Mouse (Mus musculus) Patski (cell line): Measurements from ENCODE around the gene Slc30a10. TPM values are rescaled to one million over a fixed set of nuclear protein-coding genes. Genes with fewer than 3 reads are reported as not detected.

Source experiments
- ATAC-seq: fragments of 100-300 bp; one replicate; pipeline ENCODE4 v1.8.0; 2021
- CTCF ChIA-PET: fragments of 350-600 bp; sonication (Branson Sonifier 250); formaldehyde crosslinking; loops from one replicate; lab custom pipeline; 2022; ENCODE audit warnings: inconsistent platforms; lab: Charles Lee
- POLR2A ChIA-PET: fragments of 350-600 bp; sonication (Branson Sonifier 250); formaldehyde crosslinking; loops from one replicate; lab custom pipeline; 2022; ENCODE audit warnings: antibody characterized with exemption, inconsistent platforms; lab: Charles Lee
- DNase-seq: peaks from one replicate; pipeline ENCODE4 v3.0.0-alpha.2; 2011; ENCODE audit warnings: low read depth, low spot score
- H3K27me3 ChIP-seq: fragments of 371-371 bp; one replicate; pipeline ENCODE4 v1.5.1; 2021
- CTCF ChIP-seq: fragments of 100-300 bp; IDR thresholded peaks from one replicate; pipeline ENCODE4 v1.5.1; 2021
- in situ Hi-C: fragments of 300-500 bp; cut with MboI; formaldehyde crosslinking; loops from 3 replicates; pipeline ENCODE4 v1.11.1; 2018; ENCODE audit warnings: low pct_unique_long_range_greater_than_20kb, mixed read lengths
- polyA plus RNA-seq: library from polyadenylated mRNA; unstranded; gene quantifications from one replicate; pipeline ENCODE4 v1.2.3, GENCODE M21; 2021

Slc30a10 gene
- polyA plus RNA-seq, 1 experiment from 2014 or later = not detected

DNA sequence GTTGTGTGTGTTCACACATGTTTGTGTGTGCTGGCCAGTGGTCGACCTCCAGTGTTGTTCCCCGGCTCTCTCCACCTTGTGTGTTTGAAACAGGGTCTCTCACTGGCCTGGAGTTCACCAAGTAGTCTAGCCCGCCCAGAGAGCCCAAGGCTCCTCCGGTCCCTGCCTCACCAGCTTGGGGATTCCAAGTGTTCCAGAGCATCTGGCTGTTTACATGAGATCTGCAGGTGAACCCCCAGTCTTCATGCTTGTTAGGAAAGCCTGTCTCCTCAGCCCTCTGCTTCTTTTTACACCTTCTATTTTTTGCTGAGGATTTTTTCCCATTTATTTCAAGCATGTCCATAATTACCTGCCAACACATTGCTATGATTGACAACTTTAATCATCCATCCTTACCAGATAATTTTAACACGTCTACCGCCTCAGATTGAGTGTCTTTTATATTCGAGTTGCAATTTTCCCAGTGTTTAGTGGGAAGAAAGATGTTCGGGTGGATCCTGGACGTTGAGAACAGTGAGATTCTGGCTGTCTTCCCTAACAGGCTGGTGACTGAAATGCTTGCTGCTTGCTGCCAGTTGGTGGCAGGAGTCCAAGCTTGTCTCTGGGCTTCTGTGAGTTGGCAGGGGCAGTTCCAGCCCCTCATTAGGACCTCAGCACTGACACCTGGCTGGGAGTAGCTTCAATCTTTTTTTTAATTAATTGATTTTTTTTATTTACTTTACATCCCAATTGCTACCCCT lies 15.6 kb upstream of the Slc30a10 start:
- no peak for ATAC-seq
- peak; percentile 18 for TF ChIP-seq CTCF
- CTCF ChIA-PET = no interaction called here
- in situ Hi-C loops = no loop called here
- DNase-seq = no peak
- POLR2A ChIA-PET = interaction anchor here (0.6 kb wide), 1 partner anchor 213 kb away, joined by 3 read pairs; no protein-coding TSS in a partner anchor
- no peaks in the 10 kb centered on the region for H3K27me3 ChIP-seq

DNA sequence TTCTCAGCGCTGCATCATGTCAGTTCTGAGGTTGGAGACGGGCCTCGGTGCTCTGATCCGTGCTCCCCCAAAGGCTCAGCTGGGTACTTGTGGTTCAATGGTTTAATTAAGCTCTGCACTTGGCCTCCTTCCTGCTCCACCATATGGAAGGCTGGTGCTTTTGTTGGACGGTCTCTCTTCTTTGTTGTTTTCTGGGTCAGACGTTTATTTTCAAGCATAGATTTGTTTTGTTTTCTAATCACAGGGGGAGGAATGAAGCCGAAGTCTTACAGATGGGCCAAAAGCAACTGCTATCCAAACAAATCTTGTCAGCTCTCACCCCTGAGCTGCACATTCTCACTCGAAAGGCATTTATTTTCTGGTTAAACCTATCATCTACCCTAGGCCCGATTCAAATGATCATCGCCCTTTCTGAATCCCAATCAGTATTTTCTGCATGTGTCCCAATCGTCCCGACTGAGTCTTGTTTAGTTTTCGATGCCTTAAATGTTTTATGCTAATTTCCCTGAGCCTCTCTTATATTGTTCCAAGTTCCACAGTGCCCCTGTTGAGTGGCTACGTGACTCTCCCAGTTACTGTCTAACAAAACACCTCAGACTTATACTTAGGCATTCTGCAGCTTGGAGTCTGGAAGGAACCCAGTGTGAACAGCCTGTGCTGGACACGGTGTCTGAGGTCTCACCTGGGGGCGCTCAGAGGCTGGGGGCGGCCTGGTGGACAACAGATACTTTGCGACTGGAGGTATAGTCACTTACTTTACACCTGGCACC lies 12.8 kb upstream of the Slc30a10 start:
- CTCF ChIA-PET = no interaction called here
- ATAC-seq = no peak
- no peak for DNase-seq
- H3K27me3 ChIP-seq = no peaks in the 10 kb centered on the region
- TF ChIP-seq CTCF = no peak
- POLR2A ChIA-PET = interaction anchor here (0.6 kb wide), 1 partner anchor 8 kb away, joined by 3 read pairs; no protein-coding TSS in a partner anchor
- in situ Hi-C loops = no loop called here

DNA sequence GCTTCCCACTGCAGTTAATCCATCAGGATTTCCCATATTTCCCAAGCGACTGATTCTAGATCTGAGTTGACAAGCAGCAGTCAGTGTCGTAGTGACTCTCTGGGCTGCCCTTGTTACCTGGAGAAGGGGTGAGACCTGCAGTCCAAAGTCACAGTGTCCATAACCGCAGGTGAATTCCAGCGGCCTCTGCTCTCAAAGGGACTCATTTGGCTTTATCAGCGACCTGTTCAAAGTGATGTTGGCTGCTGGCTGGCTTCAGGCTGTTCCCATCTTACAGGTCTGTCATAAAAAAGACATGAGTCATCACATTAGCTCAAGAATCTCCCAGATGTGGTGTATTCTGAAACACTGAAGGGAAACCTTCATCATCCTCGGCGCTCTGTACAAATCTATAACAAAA lies 5.7 kb upstream of the Slc30a10 start:
- in situ Hi-C loops = no loop called here
- ATAC-seq (no peak), DNase-seq (no peak)
- POLR2A ChIA-PET = no interaction called here
- H3K27me3 ChIP-seq = peaks cover 6% of the 10 kb centered on the region
- CTCF ChIA-PET = no interaction called here
- no peak for TF ChIP-seq CTCF

DNA sequence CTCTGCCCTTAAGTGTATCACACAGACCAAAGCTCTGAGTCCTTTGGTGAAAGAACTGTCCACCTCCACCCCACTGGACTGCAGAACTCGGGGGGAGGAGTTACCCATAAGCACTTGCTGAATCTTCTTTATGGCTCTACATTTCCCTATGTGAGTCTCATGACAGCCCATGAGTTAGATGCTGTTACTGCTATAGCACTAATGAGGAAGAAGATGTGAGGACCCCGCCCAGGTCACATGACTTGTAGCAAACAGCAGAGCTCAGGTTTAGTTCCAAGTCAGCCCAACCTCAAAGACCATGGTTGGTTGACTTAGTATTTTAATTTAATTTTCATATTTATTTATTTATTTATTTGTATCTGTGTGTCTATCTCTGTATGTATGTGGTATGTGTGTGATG lies 4.9 kb upstream of the Slc30a10 start:
- ATAC-seq (no peak), DNase-seq (no peak)
- H3K27me3 ChIP-seq = peaks cover 13% of the 10 kb centered on the region
- no peak for TF ChIP-seq CTCF
- POLR2A ChIA-PET = no interaction called here
- CTCF ChIA-PET = no interaction called here
- in situ Hi-C loops = no loop called here

DNA sequence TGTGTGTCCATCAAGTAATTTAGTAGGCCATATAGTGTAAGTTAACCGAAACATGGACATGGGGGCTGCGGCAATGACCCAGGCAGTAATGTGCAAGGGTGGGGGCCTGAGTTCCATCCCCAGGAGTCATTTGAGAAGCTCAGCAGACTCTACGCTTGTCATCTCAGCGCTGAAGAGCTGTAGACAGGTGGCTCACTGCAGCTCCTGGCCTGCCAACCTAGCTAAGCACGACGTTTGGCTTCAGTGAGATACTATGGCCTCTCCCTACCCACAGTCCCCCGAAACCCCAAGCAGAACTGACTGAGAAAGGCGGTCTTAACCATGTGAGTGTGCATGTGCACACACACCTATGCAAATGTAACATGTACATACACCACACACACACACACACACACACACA lies 3.6 kb upstream of the Slc30a10 start:
- DNase-seq (no peak), ATAC-seq (no peak)
- in situ Hi-C loops = no loop called here
- H3K27me3 ChIP-seq = peaks cover 26% of the 10 kb centered on the region
- ChIA-PET CTCF (no interaction called here), POLR2A (interaction anchor here (0.7 kb wide), 1 partner anchor 120 kb away, joined by 3 read pairs; no protein-coding TSS in a partner anchor)
- TF ChIP-seq CTCF = no peak

DNA sequence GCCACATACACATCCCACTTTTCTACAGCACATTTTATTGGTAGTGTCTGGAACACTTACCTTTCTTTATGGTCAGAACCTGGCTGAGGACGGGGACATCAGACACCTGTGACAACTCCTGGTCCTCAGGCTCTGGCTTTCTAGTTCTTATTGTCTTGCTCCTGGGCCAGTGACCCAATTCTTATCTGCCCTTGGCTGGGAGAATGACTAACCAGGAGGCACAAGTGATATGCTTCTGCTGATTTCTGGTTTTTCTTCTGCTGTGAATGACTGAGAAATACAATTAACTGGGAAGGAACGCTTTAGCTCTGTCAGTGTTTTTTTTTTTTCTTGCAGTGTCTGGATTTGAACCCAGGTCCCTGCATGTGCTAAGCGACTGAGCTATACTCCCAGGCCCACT lies 3.2 kb upstream of the Slc30a10 start:
- in situ Hi-C loops = no loop called here
- CTCF ChIA-PET = no interaction called here

DNA sequence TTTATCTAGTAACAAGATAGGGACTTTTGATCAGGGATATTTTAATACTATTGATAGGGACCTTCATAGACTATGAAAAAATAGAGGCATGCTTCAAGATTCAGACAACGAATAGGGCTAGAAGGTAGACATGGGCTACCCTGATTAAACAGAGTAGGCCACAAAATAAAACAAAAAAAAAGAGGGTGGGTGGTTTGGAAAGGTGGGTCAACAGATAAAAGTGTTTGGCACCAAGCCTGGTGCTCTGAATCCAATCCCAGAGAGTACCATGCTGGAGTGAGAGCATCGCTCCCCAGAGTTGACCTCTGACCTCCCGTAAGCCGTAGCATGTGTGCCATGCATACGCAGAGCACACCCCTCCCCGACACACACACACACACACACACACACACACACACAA lies 2.2 kb upstream of the Slc30a10 start:
- no peak for DNase-seq
- ATAC-seq = no peak
- in situ Hi-C loops = no loop called here
- CTCF ChIA-PET = no interaction called here
- POLR2A ChIA-PET = no interaction called here
- H3K27me3 ChIP-seq = peaks cover 32% of the 10 kb centered on the region
- TF ChIP-seq CTCF = no peak

More for the DNA sequence above, 3.2 kb upstream of the Slc30a10 start:
- no peak for ATAC-seq
- peaks cover 31% of the 10 kb centered on the region for H3K27me3 ChIP-seq
- POLR2A ChIA-PET = interaction anchor here (0.7 kb wide), 1 partner anchor 119 kb away, joined by 3 read pairs; no protein-coding TSS in a partner anchor
- DNase-seq = no peak
- TF ChIP-seq CTCF = no peak

DNA sequence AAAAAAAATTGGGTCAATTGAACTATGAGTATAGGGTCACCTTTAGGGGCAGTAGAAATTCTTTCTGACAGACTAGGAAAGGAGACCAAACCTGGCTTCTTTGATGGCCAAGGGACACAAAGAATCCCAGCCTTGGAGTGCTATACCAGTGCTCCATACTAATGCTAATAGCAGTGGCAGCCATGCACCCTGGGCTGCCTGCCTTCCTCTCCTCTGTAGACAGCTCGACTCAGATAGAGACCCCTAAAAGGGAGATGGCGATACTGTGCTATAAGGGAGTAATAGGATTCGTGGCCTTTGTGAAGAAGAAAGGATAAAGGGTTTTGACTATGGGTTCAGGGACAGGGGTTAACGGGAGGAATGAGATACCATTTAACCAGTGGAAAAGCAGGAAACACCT lies 504 bp upstream of the Slc30a10 start:
- no peak for DNase-seq
- CTCF ChIA-PET = interaction anchor here (1.0 kb wide), 1 partner anchor 13 kb away, joined by 3 read pairs; no protein-coding TSS in a partner anchor
- peaks cover 35% of the 10 kb centered on the region for H3K27me3 ChIP-seq
- no peak for ATAC-seq
- in situ Hi-C loops = no loop called here
- POLR2A ChIA-PET = no interaction called here
- no peak for TF ChIP-seq CTCF

DNA sequence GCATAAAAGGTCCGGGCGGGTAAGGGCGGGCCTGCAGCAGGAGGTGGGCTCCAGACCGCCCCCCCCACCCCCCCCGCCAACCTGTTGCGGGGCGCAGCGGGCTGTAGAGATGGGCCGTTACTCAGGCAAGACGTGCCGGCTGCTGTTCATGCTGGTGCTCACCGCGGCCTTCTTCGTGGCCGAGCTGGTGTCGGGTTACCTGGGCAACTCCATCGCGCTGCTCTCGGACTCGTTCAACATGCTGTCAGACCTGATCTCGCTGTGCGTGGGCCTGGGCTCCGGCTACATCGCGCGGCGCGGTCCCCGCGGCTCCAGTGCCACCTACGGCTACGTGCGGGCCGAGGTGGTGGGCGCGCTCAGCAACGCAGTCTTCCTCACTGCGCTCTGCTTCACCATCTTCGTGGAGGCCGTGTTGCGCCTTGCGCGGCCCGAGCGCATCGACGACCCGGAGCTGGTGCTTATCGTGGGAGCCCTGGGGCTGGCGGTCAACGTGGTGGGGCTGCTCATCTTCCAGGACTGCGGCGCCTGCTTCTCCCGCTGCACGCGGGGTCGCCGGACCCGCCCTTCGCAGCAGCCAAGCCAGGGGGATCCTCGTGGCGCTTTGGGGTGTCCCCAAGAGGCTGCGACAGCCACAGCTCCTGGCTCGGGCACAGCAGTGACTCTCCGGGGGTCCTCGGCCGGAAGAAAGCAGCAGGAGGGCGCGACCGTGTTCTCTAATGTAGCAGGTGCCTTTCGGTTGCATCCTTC lies 480 bp downstream of the Slc30a10 start:
- peaks cover 35% of the 10 kb centered on the region for H3K27me3 ChIP-seq
- DNase-seq (no peak), ATAC-seq (peak; percentile 35)
- POLR2A ChIA-PET = no interaction called here
- TF ChIP-seq CTCF = no peak
- CTCF ChIA-PET = interaction anchor here (1.0 kb wide), 1 partner anchor 12 kb away, joined by 3 read pairs; no protein-coding TSS in a partner anchor
- in situ Hi-C loops = no loop called here

DNA sequence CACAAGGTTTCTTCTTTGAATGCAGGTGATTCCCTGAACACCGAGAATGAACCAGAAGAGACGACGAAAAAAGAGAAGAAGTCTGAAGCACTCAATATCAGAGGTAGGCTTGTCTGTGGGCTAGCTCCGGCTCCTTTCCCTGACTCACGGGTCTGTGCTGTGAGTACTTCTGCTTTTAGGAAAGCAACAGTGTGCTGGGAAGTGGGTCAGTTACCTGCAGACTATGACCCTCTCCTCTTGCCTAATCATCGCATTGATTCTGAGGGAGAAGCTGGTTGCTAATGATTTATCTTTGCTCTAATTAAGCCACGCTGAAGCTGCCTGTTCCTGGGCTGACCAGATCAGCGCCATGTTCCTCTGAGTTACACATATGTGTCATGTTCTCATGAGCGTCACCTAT lies 1.7 kb downstream of the Slc30a10 start:
- ChIA-PET CTCF (no interaction called here), POLR2A (no interaction called here)
- in situ Hi-C loops = no loop called here
- H3K27me3 ChIP-seq = peaks cover 35% of the 10 kb centered on the region
- ATAC-seq (no peak), DNase-seq (no peak)
- no peak for TF ChIP-seq CTCF
